Mouse (Mus musculus) liver (tissue): Measurements from ENCODE around the gene Cnn2.
A peak's percentile ranks its signal among the peaks of the same experiment; 100 is the strongest.
"Not testable (repeated sequence)": the region's sequence is repeated elsewhere in the genome, so short reads cannot be mapped to it uniquely, and the experiment has no call there.

Experiments
- DNase-seq: peaks from one replicate; pipeline ENCODE4 v3.0.0-alpha.2; 2020; ENCODE audit warnings: mixed read lengths

Cnn2 gene

GRCm38 (mm10) chr10:79988506-79989271 is at the start of gene Cnn2:
TSS of gene Cnn2 (plus strand) at chr10:79988584.
- peak; percentile 71 for DNase-seq

- peak; percentile 42 for DNase-seq
Measured at GRCm38 (mm10) chr10:79940749-79941148, 47.6 kb upstream of the Cnn2 start.

DNA sequence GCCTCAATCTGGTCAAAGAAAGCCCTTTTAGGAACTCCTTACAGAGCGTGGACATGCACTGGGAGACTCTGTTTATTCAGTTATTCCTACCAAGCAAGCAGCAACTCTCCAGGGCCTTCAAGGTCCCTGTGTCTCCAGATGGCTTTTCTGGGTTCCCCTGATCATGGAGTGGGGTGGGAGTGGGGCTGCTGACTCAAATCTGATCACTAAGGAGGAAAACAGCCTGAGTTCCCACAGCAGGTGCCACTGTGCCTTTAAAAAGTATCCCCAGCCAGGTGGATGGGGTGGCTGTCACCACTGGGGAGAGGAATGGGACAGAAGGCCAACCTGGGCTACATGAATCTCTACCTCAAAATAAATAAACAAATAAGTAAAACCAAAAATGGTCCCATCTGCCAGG is 45.4 kb upstream of the Cnn2 start:
- no peak for DNase-seq

GRCm38 (mm10) chr10:79943471-79943901 is 44.9 kb upstream of the Cnn2 start:
- DNase-seq, result no peak

GRCm38 (mm10) chr10:79945507-79946234 is 42.7 kb upstream of the Cnn2 start:
- no peak for DNase-seq

- DNase-seq, result peak; percentile 70
Measured at GRCm38 (mm10) chr10:79946752-79947322, 41.5 kb upstream of the Cnn2 start.

DNA sequence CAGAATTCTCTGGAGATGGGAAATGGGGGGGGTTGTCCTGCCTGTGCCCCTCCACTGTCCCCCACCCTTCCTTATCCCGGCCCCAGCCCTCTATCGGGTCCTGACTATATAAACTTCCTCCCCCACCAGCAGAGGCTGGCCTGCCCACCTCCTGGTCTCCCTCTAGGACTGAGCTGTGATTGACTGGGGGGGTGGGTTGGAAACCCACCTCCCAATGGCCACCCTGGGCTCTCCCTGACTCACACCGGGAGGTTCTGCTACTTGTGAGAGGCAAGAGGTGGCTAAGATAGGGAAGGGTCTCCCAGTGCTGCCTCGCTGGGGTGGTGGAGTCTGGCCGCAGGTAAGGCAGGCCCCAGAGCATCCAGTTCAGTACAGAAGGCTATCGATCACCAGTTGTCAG is 40.9 kb upstream of the Cnn2 start:
- no peak for DNase-seq

DNA sequence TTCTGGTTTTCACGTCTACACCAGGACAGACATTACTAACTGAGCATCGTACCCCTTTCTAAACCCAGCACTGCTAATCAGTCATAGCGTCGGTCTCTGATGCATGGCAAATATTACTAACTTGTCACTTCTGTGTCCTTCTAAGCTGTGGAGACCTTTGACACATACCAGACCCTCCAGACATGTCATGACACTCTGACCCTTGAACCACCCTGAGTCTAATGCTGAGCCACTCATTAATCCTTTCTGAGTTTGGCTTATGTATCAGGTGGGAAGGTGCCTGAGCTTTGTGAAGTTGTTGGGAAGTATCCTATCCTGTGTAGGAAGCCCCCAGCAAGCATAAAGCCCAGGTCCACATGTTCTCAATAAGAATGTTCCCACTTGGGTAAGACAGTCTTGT is 38.5 kb upstream of the Cnn2 start:
- DNase-seq, result no peak

DNA sequence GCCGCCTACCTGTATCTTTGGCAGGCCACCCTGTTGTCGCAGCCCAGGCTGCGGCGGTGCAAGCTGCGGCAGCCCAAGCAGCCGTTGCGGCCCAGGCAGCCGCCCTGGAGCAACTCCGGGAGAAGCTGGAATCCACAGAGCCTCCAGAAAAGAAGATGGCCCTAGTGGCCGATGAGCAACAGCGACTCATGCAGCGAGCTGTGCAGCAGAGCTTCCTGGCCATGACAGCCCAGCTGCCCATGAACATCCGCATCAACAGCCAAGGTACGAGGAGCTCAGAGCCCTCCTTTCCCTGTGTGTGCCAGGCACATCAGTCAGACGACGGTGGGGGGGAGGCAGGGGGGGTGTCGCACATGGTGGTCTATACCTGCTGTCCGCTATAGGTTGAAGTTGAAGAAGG is 37.7 kb upstream of the Cnn2 start:
- no peak for DNase-seq

- DNase-seq, result peak; percentile 54
Measured at GRCm38 (mm10) chr10:79953946-79954345, 34.4 kb upstream of the Cnn2 start.

GRCm38 (mm10) chr10:79955691-79956090 is 32.7 kb upstream of the Cnn2 start:
- no peak for DNase-seq

GRCm38 (mm10) chr10:79956643-79957154 is 31.7 kb upstream of the Cnn2 start:
- DNase-seq, result no peak

DNA sequence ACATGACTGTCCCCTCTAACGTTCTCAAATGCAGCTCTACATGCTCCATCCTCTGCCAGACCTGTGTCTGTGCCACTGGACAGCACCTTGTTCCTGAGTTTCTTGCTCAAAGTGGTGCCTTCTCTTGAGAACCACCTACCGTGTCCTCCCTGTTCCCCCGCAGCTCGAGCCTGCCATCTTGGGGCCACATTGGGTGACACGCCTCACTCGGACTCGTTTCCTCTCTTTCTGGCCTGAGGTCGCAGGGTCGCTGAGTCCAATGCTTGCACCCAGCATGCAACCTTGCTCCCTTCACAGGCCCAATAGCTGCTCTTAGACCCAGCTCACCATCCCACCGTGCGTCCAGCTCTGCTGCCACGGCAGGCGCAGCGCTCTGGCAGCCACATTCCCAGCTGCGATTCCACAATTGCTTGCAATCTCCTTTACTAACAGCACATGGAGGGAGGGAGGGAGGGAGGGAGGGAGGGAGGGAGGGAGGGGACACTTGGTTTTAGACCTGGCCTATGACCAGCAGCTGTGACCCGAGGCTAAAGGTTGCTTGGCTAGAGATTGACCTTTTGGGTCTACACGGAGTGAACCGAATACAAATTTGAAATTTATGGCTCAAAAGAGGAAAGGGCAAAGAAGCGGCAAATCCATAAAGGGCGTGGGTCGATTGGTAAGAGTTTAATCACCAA is 30.1 kb upstream of the Cnn2 start:
- DNase-seq, result peak; percentile 78

DNA sequence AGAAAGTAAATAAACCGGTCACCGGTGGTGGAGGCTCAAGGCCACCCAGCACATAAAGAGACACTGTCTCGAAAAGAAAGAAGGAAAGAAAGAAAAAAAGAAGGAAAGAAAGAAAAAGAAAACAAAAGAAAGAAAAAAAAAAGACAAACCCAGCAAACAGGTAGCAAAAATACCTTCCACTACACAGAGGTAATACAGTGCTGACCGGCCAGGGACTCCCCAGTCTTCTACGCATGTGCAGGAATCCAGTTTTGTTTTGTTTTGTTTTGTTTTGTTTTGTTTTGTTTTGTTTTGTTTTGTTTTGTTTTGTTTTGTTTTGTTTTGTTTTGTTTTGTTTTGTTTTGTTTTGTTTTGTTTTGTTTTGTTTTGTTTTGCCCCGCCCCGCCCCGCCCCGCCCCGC is 29.0 kb upstream of the Cnn2 start:
- DNase-seq, result not testable (repeated sequence)

DNA sequence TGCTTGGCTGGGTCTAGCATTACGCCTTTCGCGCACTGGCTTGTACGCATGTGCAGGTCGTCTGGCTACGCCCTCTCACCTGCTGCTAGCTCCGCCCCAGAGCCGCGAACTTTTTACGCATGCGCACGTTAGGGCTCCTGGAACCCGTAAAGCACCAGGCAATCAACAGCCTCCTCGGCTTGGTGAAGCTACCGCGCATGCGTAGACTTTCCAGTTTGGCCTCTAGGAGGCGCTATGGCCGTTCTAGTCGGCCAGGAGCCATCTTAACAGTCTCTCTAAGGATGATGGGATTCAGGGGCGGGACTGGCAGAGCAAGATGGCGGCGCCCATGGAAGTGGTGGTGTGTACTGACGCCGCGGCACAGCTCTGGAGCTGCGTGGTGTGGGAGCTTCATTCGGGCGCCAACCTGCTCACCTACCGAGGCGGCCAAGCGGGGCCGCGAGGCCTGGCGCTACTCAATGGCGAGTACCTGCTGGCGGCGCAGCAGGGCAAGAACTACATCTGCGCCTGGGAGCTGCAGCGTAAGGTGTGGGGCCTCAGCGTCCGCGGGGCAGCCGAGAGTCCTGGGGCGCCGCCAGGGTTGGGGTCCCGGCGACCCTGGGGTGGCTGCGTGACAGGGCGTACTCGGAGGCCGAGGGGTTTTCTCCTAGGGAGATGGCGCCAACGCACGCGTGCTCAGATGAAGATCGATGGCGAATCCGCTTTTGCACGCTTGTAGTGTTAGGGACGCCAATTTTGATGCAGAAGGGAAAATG is 28.4 kb upstream of the Cnn2 start, which contains the start of gene Wdr18:
Gene Wdr18 (plus strand): TSS at position 306 of the 755 bp plus-strand sequence.
- peak; percentile 100 for DNase-seq

- DNase-seq, result no peak
Measured at GRCm38 (mm10) chr10:79960671-79961294, 27.6 kb upstream of the Cnn2 start.

DNA sequence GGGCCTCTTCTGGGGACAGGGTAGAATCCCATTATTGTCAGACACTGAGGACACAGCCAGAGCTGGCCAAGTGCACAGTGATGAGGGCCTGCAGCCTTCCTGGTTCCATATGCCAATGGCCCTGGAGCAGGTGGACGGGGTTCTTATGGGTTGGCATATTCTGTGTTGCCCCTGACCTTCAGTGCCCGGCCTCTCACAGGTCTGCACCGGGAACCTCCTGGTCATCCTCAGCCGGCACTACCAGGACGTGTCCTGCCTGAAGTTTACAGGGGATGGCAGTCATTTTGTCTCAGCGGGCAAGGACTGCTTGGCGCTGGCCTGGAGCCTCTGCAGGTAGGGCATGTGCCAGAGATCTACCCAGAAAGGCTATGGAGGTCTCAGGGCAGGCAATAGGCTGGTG is 23.7 kb upstream of the Cnn2 start:
- DNase-seq, result no peak

DNA sequence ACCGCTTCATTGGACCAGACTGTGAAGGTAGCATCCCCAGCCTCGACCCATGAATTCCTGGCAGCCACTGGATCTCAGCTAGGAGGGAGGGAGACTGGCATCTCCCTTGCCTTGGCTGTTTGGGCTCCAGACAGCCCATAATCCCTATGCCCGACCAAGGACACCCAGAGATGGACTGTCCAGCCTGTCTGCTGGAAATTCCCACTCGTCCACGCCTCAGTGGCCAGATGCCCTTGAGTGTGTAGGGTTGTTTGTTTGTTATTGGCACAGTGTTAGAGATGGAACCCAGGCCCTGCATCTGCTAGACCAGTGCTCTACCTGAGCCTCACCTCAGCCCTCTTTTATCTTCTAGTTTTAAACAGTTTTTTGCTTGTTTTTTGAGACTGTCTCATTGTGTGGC is 23.1 kb upstream of the Cnn2 start:
- DNase-seq, result no peak

GRCm38 (mm10) chr10:79966886-79967400 is 21.4 kb upstream of the Cnn2 start:
- DNase-seq, result no peak

GRCm38 (mm10) chr10:79968181-79968580 is 20.2 kb upstream of the Cnn2 start:
- no peak for DNase-seq

DNA sequence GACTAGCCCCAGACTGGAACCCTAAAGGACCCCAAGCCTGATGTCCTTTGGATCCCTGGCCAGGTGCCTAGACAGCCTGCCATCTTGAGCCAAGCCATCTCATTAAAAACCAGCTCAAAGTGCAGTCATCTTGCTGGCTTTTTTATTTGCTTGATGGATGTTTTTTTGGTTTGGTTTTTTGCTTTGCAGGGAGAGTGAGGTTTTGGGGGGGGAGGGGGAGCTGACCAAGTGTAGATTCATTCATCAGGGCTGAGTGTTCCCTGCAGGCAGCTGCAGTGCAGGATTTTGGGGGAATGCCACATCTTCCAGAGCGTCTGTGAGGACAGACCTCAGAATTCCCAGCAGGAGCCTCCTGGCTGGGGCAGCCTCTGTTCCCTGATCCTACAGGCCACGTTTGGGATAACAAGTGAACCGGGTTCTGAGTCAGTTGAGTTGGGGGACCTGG is 19.2 kb upstream of the Cnn2 start:
- DNase-seq, result no peak
